Mouse (Mus musculus) forebrain, embryonic 15.5 days (tissue): ENCODE measurements around the gene Slit3. TPM values are rescaled to one million over a fixed set of nuclear protein-coding genes. Genes with fewer than 3 reads are reported as not detected.
A peak's percentile ranks its signal among the peaks of the same experiment; 100 is the strongest.

Experiments
- ATAC-seq: fragments of 200-750 bp; cut with Nextera tagmentation; replicated peaks from 2 replicates; pipeline ENCODE4 v1.8.0; 2017; ENCODE audit warnings: mild to moderate bottlenecking, moderate TSS enrichment, moderate library complexity
- H3K27ac ChIP-seq: fragments of 300-500 bp; sonication (generic); replicated peaks from 2 replicates; pipeline ENCODE4 v1.5.1; 2015; ENCODE audit warnings: mild to moderate bottlenecking, inconsistent platforms
- H3K27me3 ChIP-seq: fragments of 300-500 bp; sonication (generic); 2 replicates; pipeline ENCODE4 v1.6.1; 2015; ENCODE audit warnings: inconsistent platforms
- H3K36me3 ChIP-seq: fragments of 300-500 bp; sonication (generic); 2 replicates; pipeline ENCODE4 v1.6.1; 2015; ENCODE audit warnings: mild to moderate bottlenecking, inconsistent platforms
- H3K4me1 ChIP-seq: fragments of 300-500 bp; sonication (generic); 2 replicates; pipeline ENCODE4 v1.6.1; 2015; ENCODE audit warnings: inconsistent platforms
- H3K4me2 ChIP-seq: fragments of 300-500 bp; sonication (generic); replicated peaks from 2 replicates; pipeline ENCODE4 v1.6.1; 2015; ENCODE audit warnings: mild to moderate bottlenecking, inconsistent platforms
- H3K4me3 ChIP-seq: fragments of 300-500 bp; sonication (generic); 2 replicates; pipeline ENCODE4 v1.5.1; 2015; ENCODE audit warnings: mild to moderate bottlenecking, inconsistent platforms
- H3K9ac ChIP-seq: fragments of 300-500 bp; sonication (generic); replicated peaks from 2 replicates; pipeline ENCODE4 v1.6.1; 2015; ENCODE audit warnings: mild to moderate bottlenecking, inconsistent platforms
- H3K9me3 ChIP-seq: fragments of 300-500 bp; sonication (generic); 2 replicates; pipeline ENCODE4 v1.6.1; 2016; ENCODE audit warnings: inconsistent platforms
- WGBS: fragments of 180-500 bp; shearing (Covaris S2); methylation state at CpG from one replicate; pipeline ENCODE4 v1.1.7; 2015; ENCODE audit warnings: mixed read lengths; 5-methylcytosine and 5-hydroxymethylcytosine counted together
- polyA plus RNA-seq: library from polyadenylated mRNA; unstranded; fragments of >200 nt; fragmentation: Nextera tagmentation; extraction: Ambion mirVana; gene quantifications from 2 replicates; pipeline ENCODE4 v1.2.1, GENCODE M21; 2015

The Slit3 gene
- polyA plus RNA-seq = 5.9 and 6.4 TPM in 2 replicates

GRCm38 (mm10) chr11:35120894-35121610 is at the start of gene Slit3:
Gene Slit3 (plus strand): TSS chr11:35121224.
- WGBS = under 1% methylated on average over 61 of the region's 75 CpGs
- H3K4me3 ChIP-seq = peak within 1 kb of the TSS; percentile 59

GRCm38 (mm10) chr11:35071451-35071850 is 49.6 kb upstream of the Slit3 start:
- Histone ChIP-seq H3K4me3 (no peak overlapping the region), H3K27ac (no peak overlapping the region), H3K9ac (no peak overlapping the region), H3K9me3 (no peaks in the 10 kb centered on the region), H3K27me3 (no peaks in the 10 kb centered on the region), H3K4me1 (no peaks in the 10 kb centered on the region), H3K4me2 (no peak overlapping the region), H3K36me3 (no peaks in the 10 kb centered on the region)
- no peak for ATAC-seq
- WGBS = 97% methylated on average over 1 of the region's 1 CpGs

More at GRCm38 (mm10) chr11:35120894-35121610, at the start of gene Slit3:
- peak; percentile 77 for ATAC-seq
- Histone ChIP-seq H3K4me2 (peak within 1 kb of the TSS; percentile 94), H3K4me1 (peaks cover 21% of the 10 kb centered on the region), H3K27me3 (peaks cover 36% of the 10 kb centered on the region), H3K9me3 (no peaks in the 10 kb centered on the region), H3K36me3 (no peaks in the 10 kb centered on the region), H3K27ac (no peak within 1 kb of the TSS), H3K9ac (peak within 1 kb of the TSS; percentile 49)

DNA sequence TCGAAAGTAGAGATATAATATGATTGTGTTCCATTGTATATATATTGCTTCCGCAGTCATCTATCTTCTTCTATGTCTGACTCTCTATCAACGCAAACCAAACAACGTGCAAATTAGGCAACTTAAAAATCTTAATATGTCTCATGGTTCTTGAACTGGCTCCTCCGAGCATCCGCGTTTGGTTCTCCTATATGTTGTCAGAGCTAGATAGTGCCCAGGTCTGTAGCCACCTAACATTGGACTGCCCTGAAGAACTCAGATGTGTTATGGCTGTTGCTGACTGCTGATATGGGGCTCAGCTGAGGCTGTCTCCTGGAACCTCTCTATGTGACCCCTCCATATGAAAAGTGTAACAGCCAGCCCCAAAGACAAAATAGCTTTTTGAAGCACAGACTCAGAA is 45.6 kb upstream of the Slit3 start:
- no peak overlapping the region for H3K27ac ChIP-seq
- 97% methylated on average over 7 of the region's 7 CpGs for WGBS
- H3K27me3 ChIP-seq = no peaks in the 10 kb centered on the region
- H3K4me1 ChIP-seq = no peaks in the 10 kb centered on the region
- H3K4me2 ChIP-seq = no peak overlapping the region
- no peak for ATAC-seq
- no peaks in the 10 kb centered on the region for H3K9me3 ChIP-seq
- H3K9ac ChIP-seq = no peak overlapping the region
- H3K36me3 ChIP-seq = no peaks in the 10 kb centered on the region
- no peak overlapping the region for H3K4me3 ChIP-seq

DNA sequence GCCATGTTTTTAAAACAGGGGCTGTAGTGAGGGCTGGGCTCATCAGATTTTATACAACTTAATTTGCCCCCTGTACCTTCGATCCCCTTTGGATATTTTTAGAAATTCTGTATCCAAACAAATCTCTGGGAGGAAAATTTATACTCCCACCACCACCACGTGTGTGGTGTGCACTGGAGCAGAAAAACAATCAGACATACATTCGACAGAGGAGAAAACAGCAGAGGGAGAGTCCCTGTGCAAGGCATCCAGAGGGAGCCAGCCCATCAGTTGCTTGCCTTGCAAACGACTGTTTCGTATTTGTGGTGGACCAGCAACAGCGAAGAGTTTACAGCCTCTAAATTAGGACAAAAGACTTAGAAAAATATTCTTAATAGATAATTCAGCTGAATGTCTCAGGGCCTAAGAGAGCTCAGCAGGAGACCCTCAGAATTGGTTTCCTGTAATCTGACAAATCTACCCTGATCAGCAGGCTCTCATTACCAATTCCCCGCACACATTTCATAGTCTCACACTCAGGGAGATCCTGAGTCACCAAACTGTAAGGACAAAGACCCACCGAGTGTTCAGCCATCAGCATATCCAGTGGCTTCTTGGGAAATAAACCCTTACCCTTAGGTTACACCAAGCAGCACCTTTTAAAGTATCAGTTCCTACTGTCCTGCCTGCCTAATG is 40.4 kb upstream of the Slit3 start:
- H3K9me3 ChIP-seq = no peaks in the 10 kb centered on the region
- no peaks in the 10 kb centered on the region for H3K36me3 ChIP-seq
- H3K9ac ChIP-seq = no peak overlapping the region
- no peaks in the 10 kb centered on the region for H3K4me1 ChIP-seq
- H3K27me3 ChIP-seq = no peaks in the 10 kb centered on the region
- H3K4me3 ChIP-seq = no peak overlapping the region
- WGBS = 20% methylated on average over 8 of the region's 8 CpGs
- H3K27ac ChIP-seq = no peak overlapping the region
- H3K4me2 ChIP-seq = no peak overlapping the region
- ATAC-seq = no peak

GRCm38 (mm10) chr11:35082297-35082696 is 38.7 kb upstream of the Slit3 start:
- Histone ChIP-seq H3K4me1 (no peaks in the 10 kb centered on the region), H3K27me3 (no peaks in the 10 kb centered on the region), H3K4me3 (no peak overlapping the region), H3K36me3 (no peaks in the 10 kb centered on the region), H3K27ac (no peak overlapping the region), H3K4me2 (no peak overlapping the region), H3K9me3 (no peaks in the 10 kb centered on the region), H3K9ac (no peak overlapping the region)
- 95% methylated on average over 3 of the region's 3 CpGs for WGBS
- ATAC-seq = no peak

- no peaks in the 10 kb centered on the region for H3K9me3 ChIP-seq
- H3K4me2 ChIP-seq = no peak overlapping the region
- no peaks in the 10 kb centered on the region for H3K36me3 ChIP-seq
- H3K4me3 ChIP-seq = no peak overlapping the region
- ATAC-seq = no peak
- H3K27ac ChIP-seq = no peak overlapping the region
- H3K27me3 ChIP-seq = no peaks in the 10 kb centered on the region
- H3K4me1 ChIP-seq = no peaks in the 10 kb centered on the region
- 36% methylated on average over 6 of the region's 6 CpGs for WGBS
- H3K9ac ChIP-seq = no peak overlapping the region
Measured at GRCm38 (mm10) chr11:35083049-35083448, 38.0 kb upstream of the Slit3 start.

DNA sequence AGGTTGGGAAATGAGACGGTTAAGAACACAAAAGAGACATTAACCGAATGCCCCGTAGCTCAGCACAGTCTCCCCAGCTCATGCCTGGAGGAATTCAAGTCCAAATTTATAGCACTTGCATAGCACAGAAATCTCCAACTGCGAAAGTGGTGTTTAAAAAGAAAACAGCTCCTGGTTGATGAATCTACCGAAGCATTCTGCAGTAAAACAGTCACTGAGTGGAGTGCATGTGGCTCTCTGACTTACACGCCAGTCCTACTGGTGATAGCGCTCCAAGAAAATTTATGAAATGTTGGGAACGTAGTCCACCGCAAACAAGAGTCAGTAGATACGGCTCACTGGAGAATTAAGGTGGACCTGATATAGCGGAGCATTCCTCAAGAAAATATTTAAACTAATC is 35.7 kb upstream of the Slit3 start:
- ATAC-seq = no peak
- Histone ChIP-seq H3K4me2 (no peak overlapping the region), H3K36me3 (no peaks in the 10 kb centered on the region), H3K9ac (no peak overlapping the region), H3K9me3 (no peaks in the 10 kb centered on the region), H3K27me3 (no peaks in the 10 kb centered on the region), H3K4me1 (no peaks in the 10 kb centered on the region), H3K27ac (no peak overlapping the region), H3K4me3 (no peak overlapping the region)
- 88% methylated on average over 11 of the region's 11 CpGs for WGBS

DNA sequence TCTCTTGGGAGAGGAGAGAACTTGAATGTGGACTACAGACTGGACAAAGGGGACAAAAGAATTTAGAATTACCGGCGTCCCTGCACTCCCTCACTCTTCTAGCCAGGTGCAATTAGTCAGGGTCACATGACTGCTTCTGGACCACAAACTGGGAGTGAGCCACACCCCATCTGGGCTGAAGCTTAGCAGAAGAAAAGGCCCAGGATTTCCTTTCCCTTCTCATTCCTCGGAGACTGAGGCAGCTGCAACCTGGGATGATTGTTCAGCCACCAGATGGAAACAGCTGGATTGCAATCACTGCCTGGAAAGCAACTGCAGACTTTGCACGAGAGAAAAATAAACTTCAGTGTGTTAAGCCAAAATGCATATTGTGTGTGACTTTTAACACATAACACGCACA is 35.0 kb upstream of the Slit3 start:
- Histone ChIP-seq H3K27ac (no peak overlapping the region), H3K27me3 (no peaks in the 10 kb centered on the region), H3K4me3 (no peak overlapping the region), H3K36me3 (no peaks in the 10 kb centered on the region), H3K9me3 (no peaks in the 10 kb centered on the region), H3K9ac (no peak overlapping the region), H3K4me1 (no peaks in the 10 kb centered on the region), H3K4me2 (no peak overlapping the region)
- ATAC-seq = no peak
- WGBS = 39% methylated on average over 5 of the region's 5 CpGs

- H3K9ac ChIP-seq = no peak overlapping the region
- no peak for ATAC-seq
- no peaks in the 10 kb centered on the region for H3K36me3 ChIP-seq
- H3K4me2 ChIP-seq = no peak overlapping the region
- H3K9me3 ChIP-seq = no peaks in the 10 kb centered on the region
- 86% methylated on average over 2 of the region's 2 CpGs for WGBS
- no peak overlapping the region for H3K27ac ChIP-seq
- no peaks in the 10 kb centered on the region for H3K27me3 ChIP-seq
- no peaks in the 10 kb centered on the region for H3K4me1 ChIP-seq
- no peak overlapping the region for H3K4me3 ChIP-seq
Measured at GRCm38 (mm10) chr11:35087454-35087853, 33.6 kb upstream of the Slit3 start.

GRCm38 (mm10) chr11:35088136-35088535 is 32.9 kb upstream of the Slit3 start:
- H3K9me3 ChIP-seq = no peaks in the 10 kb centered on the region
- no peak overlapping the region for H3K27ac ChIP-seq
- no peak overlapping the region for H3K9ac ChIP-seq
- ATAC-seq = no peak
- H3K27me3 ChIP-seq = no peaks in the 10 kb centered on the region
- no peak overlapping the region for H3K4me2 ChIP-seq
- no peak overlapping the region for H3K4me3 ChIP-seq
- H3K4me1 ChIP-seq = no peaks in the 10 kb centered on the region
- no peaks in the 10 kb centered on the region for H3K36me3 ChIP-seq
- 45% methylated on average over 1 of the region's 1 CpGs for WGBS

GRCm38 (mm10) chr11:35090629-35091335 is 30.2 kb upstream of the Slit3 start:
- H3K36me3 ChIP-seq = no peaks in the 10 kb centered on the region
- no peak overlapping the region for H3K4me3 ChIP-seq
- H3K4me1 ChIP-seq = no peaks in the 10 kb centered on the region
- H3K27ac ChIP-seq = no peak overlapping the region
- H3K9ac ChIP-seq = no peak overlapping the region
- 93% methylated on average over 13 of the region's 13 CpGs for WGBS
- no peaks in the 10 kb centered on the region for H3K9me3 ChIP-seq
- ATAC-seq = no peak
- H3K4me2 ChIP-seq = no peak overlapping the region
- no peaks in the 10 kb centered on the region for H3K27me3 ChIP-seq

DNA sequence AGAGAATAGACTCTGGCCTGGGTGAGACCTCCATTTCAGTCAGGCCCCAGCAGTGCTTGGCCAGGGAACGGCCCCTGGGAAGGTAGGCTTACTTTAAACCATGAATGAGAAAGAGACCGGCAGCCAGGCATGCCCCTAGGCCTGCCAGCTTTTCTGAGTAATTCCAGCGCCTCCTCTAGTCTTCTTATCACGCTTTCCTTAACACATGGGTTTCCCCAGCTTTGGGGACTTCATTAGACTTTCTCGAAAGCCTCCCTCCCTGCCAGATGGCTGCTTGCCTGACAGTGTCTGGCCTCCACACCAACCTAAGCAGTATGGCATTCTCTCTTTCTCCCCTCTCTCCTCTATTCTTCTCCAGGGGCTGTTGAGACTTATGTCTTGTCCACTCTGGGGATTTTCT is 24.5 kb upstream of the Slit3 start:
- Histone ChIP-seq H3K4me2 (no peak overlapping the region), H3K9me3 (no peaks in the 10 kb centered on the region), H3K36me3 (no peaks in the 10 kb centered on the region), H3K4me3 (no peak overlapping the region), H3K27ac (no peak overlapping the region), H3K4me1 (peaks cover 4% of the 10 kb centered on the region; the same call in 1 of the 2 replicates), H3K27me3 (no peaks in the 10 kb centered on the region), H3K9ac (no peak overlapping the region)
- peak; percentile 78 for ATAC-seq
- WGBS = 45% methylated on average over 5 of the region's 5 CpGs
